Mouse (Mus musculus) neural tube, embryonic 13.5 days (tissue): ENCODE measurements around the gene Tmem63c. TPM values are rescaled to one million over a fixed set of nuclear protein-coding genes. Genes with fewer than 3 reads are reported as not detected.

Experiments
- ATAC-seq: fragments of 200-750 bp; cut with Nextera tagmentation; 2 replicates; pipeline ENCODE4 v1.8.0; 2017; ENCODE audit warnings: low read depth, mild to moderate bottlenecking, moderate TSS enrichment, moderate library complexity
- H3K27ac ChIP-seq: fragments of 300-500 bp; sonication (generic); replicated peaks from 2 replicates; pipeline ENCODE4 v1.5.1; 2015; ENCODE audit warnings: moderate library complexity, mild to moderate bottlenecking, inconsistent platforms
- H3K27me3 ChIP-seq: fragments of 300-500 bp; sonication (generic); 2 replicates; pipeline ENCODE4 v1.6.1; 2015; ENCODE audit warnings: mild to moderate bottlenecking, inconsistent platforms
- H3K36me3 ChIP-seq: fragments of 300-500 bp; sonication (generic); 2 replicates; pipeline ENCODE4 v1.6.1; 2015; ENCODE audit warnings: mild to moderate bottlenecking, inconsistent platforms
- H3K4me1 ChIP-seq: fragments of 300-500 bp; sonication (generic); replicated peaks from 2 replicates; pipeline ENCODE4 v1.6.1; 2015; ENCODE audit warnings: inconsistent platforms
- H3K4me2 ChIP-seq: fragments of 300-500 bp; sonication (generic); 2 replicates; pipeline ENCODE4 v1.6.1; 2015; ENCODE audit warnings: inconsistent platforms, mild to moderate bottlenecking, moderate library complexity
- H3K4me3 ChIP-seq: fragments of 300-500 bp; sonication (generic); 2 replicates; pipeline ENCODE4 v1.5.1; 2015; ENCODE audit warnings: mild to moderate bottlenecking, inconsistent platforms
- H3K9ac ChIP-seq: fragments of 300-500 bp; sonication (generic); 2 replicates; pipeline ENCODE4 v1.6.1; 2015; ENCODE audit warnings: moderate library complexity, mild to moderate bottlenecking, inconsistent platforms
- H3K9me3 ChIP-seq: fragments of 300-500 bp; sonication (generic); 2 replicates; pipeline ENCODE4 v1.6.1; 2016; ENCODE audit warnings: inconsistent platforms
- WGBS: fragments of 180-500 bp; shearing (Covaris S2); methylation state at CpG from one replicate; pipeline ENCODE4 v1.1.7; 2015; 5-methylcytosine and 5-hydroxymethylcytosine counted together
- polyA plus RNA-seq: library from polyadenylated mRNA; unstranded; fragments of >200 nt; fragmentation: Nextera tagmentation; extraction: Ambion mirVana; gene quantifications from 2 replicates; pipeline ENCODE4 v1.2.1, GENCODE M21; 2015

Tmem63c gene
- polyA plus RNA-seq, 1 experiment from 2014 or later: 7.1 TPM

DNA sequence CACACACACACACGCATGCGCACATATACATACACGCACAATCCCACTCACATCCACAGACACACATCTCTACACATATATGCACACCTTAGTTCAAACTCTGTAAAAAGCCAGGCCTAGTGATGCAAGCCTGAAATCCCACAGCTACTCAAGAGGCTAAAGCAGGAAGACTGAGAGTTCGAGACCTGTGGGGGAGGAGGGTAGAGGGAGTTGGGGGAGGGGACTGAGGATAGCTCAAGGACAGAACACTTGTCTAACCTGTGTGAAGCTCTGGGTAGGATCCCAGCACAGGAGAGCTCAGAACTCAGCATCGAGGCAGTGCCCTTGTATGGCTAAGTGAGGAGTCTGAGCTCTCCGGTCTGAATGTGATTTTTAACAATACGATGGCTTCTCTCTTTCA, 18.3 kb upstream of the Tmem63c start:
- Histone ChIP-seq H3K4me3 (no peak overlapping the region), H3K9me3 (no peaks in the 10 kb centered on the region), H3K27ac (no peak overlapping the region), H3K9ac (no peak overlapping the region), H3K4me1 (peaks cover 14% of the 10 kb centered on the region), H3K27me3 (no peaks in the 10 kb centered on the region; the same call in 1 of the 2 replicates), H3K36me3 (no peaks in the 10 kb centered on the region), H3K4me2 (no peak overlapping the region)
- 77% methylated on average over 7 of the region's 7 CpGs for WGBS
- ATAC-seq: no peak

DNA sequence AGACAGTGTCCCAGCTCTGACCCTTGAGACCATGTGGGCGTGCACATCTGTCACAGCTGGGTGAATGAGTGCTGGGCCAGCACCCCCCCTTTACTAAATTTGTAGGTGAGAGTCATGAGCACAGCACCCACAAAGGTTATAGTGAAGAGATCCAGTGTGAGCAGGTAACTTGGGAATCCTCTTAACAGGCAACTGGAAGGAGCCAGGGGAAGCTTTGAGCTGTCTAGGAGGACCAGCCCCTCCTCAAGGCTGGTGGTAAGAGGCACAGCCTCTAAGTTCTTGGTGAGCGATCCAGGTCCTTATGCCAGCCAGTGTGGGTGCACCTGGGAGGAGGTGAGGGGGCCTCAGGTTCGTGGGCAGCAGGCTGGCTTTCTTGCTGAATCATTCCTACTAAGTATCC, 17.5 kb upstream of the Tmem63c start:
- ATAC-seq: no peak
- WGBS: 59% methylated on average over 3 of the region's 3 CpGs

GRCm38 (mm10) chr12:87004596-87004995, 16.5 kb upstream of the Tmem63c start:
- Histone ChIP-seq H3K4me2 (no peak overlapping the region), H3K4me1 (peaks cover 14% of the 10 kb centered on the region), H3K9me3 (no peaks in the 10 kb centered on the region), H3K9ac (peak overlapping the region; percentile 31; the same call in 1 of the 2 replicates), H3K4me3 (no peak overlapping the region), H3K36me3 (no peaks in the 10 kb centered on the region), H3K27ac (no peak overlapping the region), H3K27me3 (no peaks in the 10 kb centered on the region; the same call in 1 of the 2 replicates)
- 88% methylated on average over 4 of the region's 4 CpGs for WGBS
- ATAC-seq: no peak

More for the DNA sequence above, 17.5 kb upstream of the Tmem63c start:
- Histone ChIP-seq H3K27me3 (no peaks in the 10 kb centered on the region; the same call in 1 of the 2 replicates), H3K4me2 (no peak overlapping the region), H3K36me3 (no peaks in the 10 kb centered on the region), H3K27ac (no peak overlapping the region), H3K9me3 (no peaks in the 10 kb centered on the region), H3K4me1 (peaks cover 14% of the 10 kb centered on the region), H3K4me3 (no peak overlapping the region), H3K9ac (no peak overlapping the region)

- Histone ChIP-seq H3K9ac (no peak overlapping the region), H3K4me1 (no peaks in the 10 kb centered on the region), H3K27me3 (no peaks in the 10 kb centered on the region), H3K9me3 (no peaks in the 10 kb centered on the region), H3K4me2 (no peak overlapping the region), H3K36me3 (no peaks in the 10 kb centered on the region), H3K27ac (no peak overlapping the region), H3K4me3 (no peak overlapping the region)
- no peak for ATAC-seq
- WGBS: 55% methylated on average over 3 of the region's 3 CpGs
Observed at GRCm38 (mm10) chr12:87017041-87017440, 4.1 kb upstream of the Tmem63c start.

GRCm38 (mm10) chr12:87018756-87019155, 2.4 kb upstream of the Tmem63c start:
- Histone ChIP-seq H3K27me3 (no peaks in the 10 kb centered on the region), H3K9me3 (no peaks in the 10 kb centered on the region), H3K4me3 (no peak overlapping the region), H3K36me3 (no peaks in the 10 kb centered on the region), H3K4me2 (no peak overlapping the region), H3K9ac (no peak overlapping the region), H3K27ac (no peak overlapping the region), H3K4me1 (no peaks in the 10 kb centered on the region)
- WGBS: 88% methylated on average over 2 of the region's 2 CpGs
- no peak for ATAC-seq

DNA sequence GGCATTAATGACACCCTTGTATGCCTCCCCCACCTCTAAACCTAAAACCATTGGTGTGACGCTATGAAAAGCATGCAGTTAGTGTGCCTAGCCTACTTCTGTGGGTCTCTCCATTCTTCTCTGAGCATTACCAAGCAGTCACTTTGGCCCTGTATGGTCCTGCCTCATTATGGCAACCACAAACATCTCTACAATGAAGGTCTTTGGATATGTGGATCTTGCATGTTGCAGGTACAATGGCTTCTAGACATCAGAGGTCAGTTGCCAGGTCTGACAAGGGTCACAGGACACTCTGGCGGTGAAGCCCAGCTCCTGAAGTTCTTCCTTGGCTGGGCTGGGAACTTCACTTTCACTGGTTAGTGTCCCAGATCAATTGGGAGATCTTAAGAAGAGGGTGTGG, 866 bp downstream of the Tmem63c start:
- Histone ChIP-seq H3K9ac (no peak overlapping the region), H3K4me2 (no peak overlapping the region), H3K4me3 (no peak overlapping the region), H3K27me3 (peaks cover 9% of the 10 kb centered on the region; the same call in 1 of the 2 replicates), H3K9me3 (no peaks in the 10 kb centered on the region), H3K4me1 (peaks cover 7% of the 10 kb centered on the region; the same call in 1 of the 2 replicates), H3K36me3 (no peaks in the 10 kb centered on the region), H3K27ac (no peak overlapping the region)
- no peak for ATAC-seq
- WGBS: 79% methylated on average over 2 of the region's 2 CpGs

DNA sequence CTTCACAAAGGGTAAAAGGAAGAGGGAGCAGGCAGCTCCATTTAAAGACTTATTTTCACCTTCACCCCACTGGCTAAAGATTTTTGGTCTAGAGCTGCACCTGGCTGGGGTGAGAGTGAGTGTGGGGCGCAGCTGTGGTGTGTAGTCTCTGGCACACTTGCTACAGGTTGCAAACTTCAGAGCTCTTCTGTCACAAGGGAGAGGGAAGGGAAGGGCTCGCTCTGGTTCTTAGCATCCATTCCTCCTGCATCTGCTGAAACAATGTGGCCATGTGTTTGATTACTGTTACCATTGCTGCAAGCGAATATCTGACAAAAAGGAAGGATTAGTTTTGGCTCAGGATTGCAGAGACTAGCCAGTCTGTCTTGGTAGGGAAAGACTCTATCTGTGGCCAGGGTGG, 2.3 kb downstream of the Tmem63c start:
- Histone ChIP-seq H3K27me3 (peaks cover 24% of the 10 kb centered on the region), H3K9ac (no peak overlapping the region), H3K4me2 (no peak overlapping the region), H3K27ac (no peak overlapping the region), H3K9me3 (no peaks in the 10 kb centered on the region), H3K36me3 (no peaks in the 10 kb centered on the region), H3K4me1 (peaks cover 21% of the 10 kb centered on the region), H3K4me3 (no peak overlapping the region)
- WGBS: 85% methylated on average over 3 of the region's 3 CpGs
- ATAC-seq: no peak

DNA sequence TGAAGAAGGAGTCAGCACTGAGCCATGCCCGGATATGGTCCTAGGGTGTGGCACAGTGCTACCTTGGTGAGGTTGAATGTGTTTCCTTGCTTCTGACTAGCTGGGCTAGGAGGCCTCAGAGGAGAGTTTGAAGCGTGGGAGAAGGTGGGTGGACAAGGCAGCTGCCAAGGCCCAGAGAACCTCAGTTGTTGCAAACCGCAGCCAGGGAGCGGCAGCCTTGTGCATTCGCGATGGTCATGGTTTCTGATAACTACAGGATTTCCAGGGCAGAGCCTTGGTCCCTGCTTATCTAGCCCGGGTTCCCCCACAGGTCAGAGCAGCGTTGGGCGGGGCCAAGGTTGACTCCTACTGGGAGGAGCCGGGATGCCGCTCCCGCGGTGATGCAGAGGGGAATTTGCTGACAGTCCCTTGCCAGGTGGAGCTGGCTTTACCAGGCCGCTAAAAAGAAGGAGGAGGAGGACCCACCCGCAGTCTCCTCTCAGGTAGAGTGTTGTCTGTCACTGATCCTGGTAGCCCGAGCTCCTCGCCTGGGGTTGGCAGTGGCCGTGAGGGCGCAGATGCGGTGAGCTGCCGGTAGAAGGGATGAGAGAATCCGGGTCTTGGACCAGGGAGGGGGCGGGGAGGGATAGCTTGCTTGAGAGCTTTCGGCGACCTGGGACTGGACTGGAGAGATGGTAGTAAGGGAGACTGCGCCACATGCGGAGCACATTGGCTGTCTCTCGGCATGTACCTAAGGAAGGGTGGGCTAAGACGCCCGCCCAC, 5.2 kb downstream of the Tmem63c start:
- Histone ChIP-seq H3K9me3 (no peaks in the 10 kb centered on the region), H3K27me3 (peaks cover 25% of the 10 kb centered on the region), H3K27ac (peak overlapping the region; percentile 78), H3K4me1 (peaks cover 22% of the 10 kb centered on the region), H3K4me2 (peak overlapping the region; percentile 59), H3K4me3 (peak overlapping the region; percentile 50), H3K36me3 (no peaks in the 10 kb centered on the region), H3K9ac (peak overlapping the region; percentile 74)
- ATAC-seq: peak; percentile 84
- 3% methylated on average over 30 of the region's 30 CpGs for WGBS

- ATAC-seq: peak; percentile 41
- Histone ChIP-seq H3K9ac (peak overlapping the region; percentile 74), H3K27me3 (peaks cover 25% of the 10 kb centered on the region), H3K4me2 (peak overlapping the region; percentile 59), H3K36me3 (no peaks in the 10 kb centered on the region), H3K4me1 (peaks cover 22% of the 10 kb centered on the region), H3K4me3 (peak overlapping the region; percentile 50), H3K27ac (peak overlapping the region; percentile 78), H3K9me3 (no peaks in the 10 kb centered on the region)
- 17% methylated on average over 8 of the region's 8 CpGs for WGBS
Observed at GRCm38 (mm10) chr12:87026871-87027240, 5.7 kb downstream of the Tmem63c start.

GRCm38 (mm10) chr12:87027391-87027790, 6.3 kb downstream of the Tmem63c start:
- Histone ChIP-seq H3K9me3 (no peaks in the 10 kb centered on the region), H3K4me2 (peak overlapping the region; percentile 59), H3K27ac (no peak overlapping the region), H3K27me3 (peaks cover 25% of the 10 kb centered on the region), H3K4me3 (peak overlapping the region; percentile 50), H3K9ac (peak overlapping the region; percentile 74), H3K36me3 (no peaks in the 10 kb centered on the region), H3K4me1 (peaks cover 22% of the 10 kb centered on the region)
- no peak for ATAC-seq
- 64% methylated on average over 5 of the region's 5 CpGs for WGBS

GRCm38 (mm10) chr12:87028068-87028467, 6.9 kb downstream of the Tmem63c start:
- Histone ChIP-seq H3K4me3 (no peak overlapping the region), H3K27me3 (peaks cover 25% of the 10 kb centered on the region), H3K36me3 (no peaks in the 10 kb centered on the region), H3K9ac (0 out of 2 replicates have a peak overlapping the region, but pooled peaks have one; percentile 22), H3K27ac (no peak overlapping the region), H3K4me2 (peak overlapping the region; percentile 59), H3K4me1 (peaks cover 22% of the 10 kb centered on the region), H3K9me3 (no peaks in the 10 kb centered on the region)
- WGBS: 80% methylated on average over 2 of the region's 2 CpGs
- no peak for ATAC-seq

- WGBS: 67% methylated on average over 5 of the region's 5 CpGs
Observed at GRCm38 (mm10) chr12:87029251-87029976, 8.3 kb downstream of the Tmem63c start.

More at GRCm38 (mm10) chr12:87029251-87029976, 8.3 kb downstream of the Tmem63c start:
- ATAC-seq: no peak
- H3K9me3 ChIP-seq: no peaks in the 10 kb centered on the region
- H3K9ac ChIP-seq: no peak overlapping the region
- H3K4me2 ChIP-seq: no peak overlapping the region
- no peak overlapping the region for H3K4me3 ChIP-seq
- H3K4me1 ChIP-seq: peaks cover 22% of the 10 kb centered on the region
- H3K27ac ChIP-seq: no peak overlapping the region
- no peaks in the 10 kb centered on the region for H3K36me3 ChIP-seq
- peaks cover 25% of the 10 kb centered on the region for H3K27me3 ChIP-seq
